Mouse (Mus musculus): ENCODE results near the gene Rtraf. TPM values are rescaled to one million over a fixed set of nuclear protein-coding genes. Genes with fewer than 3 reads are reported as not detected.

The Rtraf gene
- total RNA-seq, 2 experiments from 2014 or later: 75.5 to 77.7 TPM

DNA sequence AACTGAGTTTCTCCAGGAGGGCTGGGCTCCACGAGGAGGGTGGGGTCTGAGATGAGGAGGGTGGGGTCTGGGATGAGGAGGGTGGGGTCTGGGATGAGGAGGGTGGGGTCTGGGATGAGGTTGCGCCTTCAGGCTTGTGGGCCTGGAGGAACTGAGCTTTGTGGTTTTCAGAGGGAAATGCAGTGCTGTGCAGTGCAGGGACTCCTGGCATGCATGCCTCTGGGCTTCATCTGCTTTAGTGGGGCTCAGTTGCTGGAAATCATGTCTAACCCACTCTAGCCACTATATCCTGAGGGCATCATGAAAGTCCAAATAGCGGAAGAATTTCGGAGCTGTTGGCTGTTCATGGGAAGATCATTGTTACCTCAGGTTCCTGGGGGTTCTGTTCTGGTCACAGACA, 20.4 kb downstream of the Rtraf start:
- intact Hi-C loops (cut with DNase I): no loop called here
- DNase-seq: no peak

DNA sequence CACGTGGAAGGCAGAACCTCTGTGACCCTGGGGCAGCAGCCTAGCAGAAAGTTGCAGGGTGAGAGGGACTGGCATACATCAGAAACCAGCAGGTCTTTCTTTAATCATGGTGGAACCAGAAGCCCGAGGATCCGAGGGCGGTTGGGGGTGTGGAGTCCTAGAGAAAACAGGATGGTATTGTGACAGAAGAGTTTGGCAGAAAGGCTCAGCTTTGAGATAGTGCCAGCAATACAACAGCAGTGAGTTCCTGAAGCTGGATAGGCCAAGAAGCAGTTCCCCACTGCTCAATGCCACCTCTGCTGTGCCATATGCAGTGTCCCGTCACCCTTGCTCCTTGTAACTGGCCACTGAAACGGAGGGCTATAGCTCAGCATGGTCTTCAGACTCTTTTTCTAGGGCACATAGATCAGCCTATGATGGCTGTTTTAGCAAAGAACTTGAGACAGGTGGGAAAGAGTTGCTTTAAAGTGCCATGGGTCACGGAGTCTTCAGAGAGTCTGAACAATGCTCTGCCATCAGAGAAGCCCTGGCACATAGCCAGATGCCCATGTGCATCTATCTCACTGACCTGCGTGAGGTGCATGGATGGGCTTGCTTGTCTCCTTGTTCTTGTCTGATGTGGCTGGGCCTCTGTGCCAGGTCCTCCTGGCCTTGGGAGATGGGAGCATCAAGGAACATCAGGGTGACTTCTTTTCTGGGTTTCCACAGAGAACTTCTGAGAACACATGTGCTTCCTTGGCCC, 22.0 kb downstream of the Rtraf start:
- intact Hi-C loops (cut with DNase I): loop anchor here (2.0 kb wide), 1 partner anchor 13 kb away; no protein-coding TSS in a partner anchor
- DNase-seq: no peak

DNA sequence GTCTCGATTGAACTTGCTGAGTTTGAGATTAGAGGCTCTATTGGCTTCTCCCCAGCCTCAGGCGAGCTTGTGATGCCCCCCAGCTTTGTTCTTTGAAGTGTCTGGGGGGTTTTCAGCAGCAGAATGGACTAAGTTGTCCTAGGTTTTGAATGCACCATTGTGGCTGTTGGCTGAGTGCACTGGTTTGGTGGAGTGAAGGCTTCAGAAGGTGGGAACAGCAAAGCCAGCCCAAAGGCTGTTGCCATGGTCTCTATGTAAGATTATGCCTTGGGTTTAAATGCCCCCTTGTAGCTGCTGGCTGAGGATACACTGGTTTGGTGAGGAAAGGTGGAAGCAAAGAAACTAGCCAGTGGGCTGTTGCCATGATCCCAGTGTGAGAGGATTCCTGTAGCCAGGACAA, 23.1 kb downstream of the Rtraf start:
- intact Hi-C loops (cut with DNase I): loop anchor here (2.0 kb wide), 1 partner anchor 14 kb away; no protein-coding TSS in a partner anchor
- no peak for DNase-seq

DNA sequence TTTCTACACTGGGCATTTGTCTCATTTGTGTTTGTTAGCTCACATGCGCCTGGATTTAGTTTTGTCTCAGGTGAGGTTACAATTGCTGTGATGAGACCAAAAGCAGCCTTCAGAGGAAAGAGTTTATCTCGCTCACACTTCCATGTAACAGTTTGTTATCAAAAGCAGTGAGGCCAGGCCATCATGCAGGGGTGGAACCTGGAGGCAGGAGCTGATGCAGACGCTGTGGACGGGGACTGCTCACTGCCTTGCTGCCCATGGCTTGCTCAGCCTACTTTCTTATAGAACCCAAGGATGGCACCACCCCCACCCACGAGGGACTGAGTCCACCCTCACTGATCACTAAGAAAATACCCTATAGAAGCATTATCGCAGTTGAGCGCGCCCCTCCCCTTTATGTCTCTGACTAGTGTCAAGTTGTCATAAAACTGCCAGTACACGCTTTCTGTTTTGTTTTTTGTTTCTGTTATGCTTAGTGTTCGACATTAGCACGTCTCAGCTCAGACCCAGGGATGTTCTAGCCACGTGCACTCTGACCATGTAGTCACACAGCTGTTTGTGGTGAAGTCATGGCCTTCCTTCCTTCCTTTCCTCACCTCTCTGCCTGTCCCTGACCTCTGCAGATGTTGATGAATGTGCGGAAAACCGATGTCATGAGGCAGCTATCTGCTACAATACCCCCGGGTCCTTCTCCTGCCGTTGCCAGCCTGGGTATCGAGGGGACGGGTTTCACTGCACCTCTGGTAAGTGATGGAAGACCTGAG, 26.9 kb downstream of the Rtraf start:
- DNase-seq: no peak
- intact Hi-C loops (cut with DNase I): no loop called here

DNA sequence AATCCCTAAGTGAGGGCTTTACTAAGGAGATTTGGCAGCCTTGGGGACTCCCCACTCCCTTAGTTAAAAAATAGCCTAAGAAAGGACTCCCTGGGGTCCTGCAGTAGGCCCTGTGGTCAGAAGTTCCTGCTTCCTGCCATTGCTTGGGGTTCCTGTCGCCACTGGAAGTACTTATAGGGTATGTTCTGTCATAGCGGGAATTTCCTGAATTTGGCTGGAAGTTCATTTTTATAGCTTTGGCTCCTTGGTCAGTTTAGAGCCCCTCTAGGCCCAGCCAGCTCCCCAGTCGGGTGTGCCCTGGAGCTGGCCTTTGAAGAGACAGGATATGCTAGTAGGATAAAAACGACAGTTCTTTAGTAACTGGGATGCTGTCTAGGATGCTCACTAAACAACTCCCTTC, 28.7 kb downstream of the Rtraf start:
- no peak for DNase-seq
- intact Hi-C loops (cut with DNase I): no loop called here

DNA sequence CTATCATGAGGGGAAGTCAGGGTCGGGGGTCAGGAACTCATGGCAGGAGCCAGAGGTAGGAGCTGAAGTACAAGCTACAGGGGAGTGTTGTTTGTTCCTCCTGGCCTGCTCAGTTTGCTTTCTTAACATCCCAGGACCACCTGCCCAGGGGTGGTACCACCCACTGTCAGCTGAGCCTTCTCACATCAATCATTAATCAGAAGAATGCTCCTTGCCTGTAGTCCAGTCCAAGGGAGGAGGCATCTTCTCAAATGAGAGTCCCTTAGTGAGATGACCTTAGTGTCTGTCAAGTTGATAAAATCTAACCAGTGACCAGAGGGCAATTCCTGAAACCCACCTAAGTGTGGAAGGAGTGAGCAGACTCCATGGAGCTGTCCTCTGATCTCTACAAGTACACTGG, 35.2 kb downstream of the Rtraf start:
- intact Hi-C loops (cut with DNase I): no loop called here
- no peak for DNase-seq

DNA sequence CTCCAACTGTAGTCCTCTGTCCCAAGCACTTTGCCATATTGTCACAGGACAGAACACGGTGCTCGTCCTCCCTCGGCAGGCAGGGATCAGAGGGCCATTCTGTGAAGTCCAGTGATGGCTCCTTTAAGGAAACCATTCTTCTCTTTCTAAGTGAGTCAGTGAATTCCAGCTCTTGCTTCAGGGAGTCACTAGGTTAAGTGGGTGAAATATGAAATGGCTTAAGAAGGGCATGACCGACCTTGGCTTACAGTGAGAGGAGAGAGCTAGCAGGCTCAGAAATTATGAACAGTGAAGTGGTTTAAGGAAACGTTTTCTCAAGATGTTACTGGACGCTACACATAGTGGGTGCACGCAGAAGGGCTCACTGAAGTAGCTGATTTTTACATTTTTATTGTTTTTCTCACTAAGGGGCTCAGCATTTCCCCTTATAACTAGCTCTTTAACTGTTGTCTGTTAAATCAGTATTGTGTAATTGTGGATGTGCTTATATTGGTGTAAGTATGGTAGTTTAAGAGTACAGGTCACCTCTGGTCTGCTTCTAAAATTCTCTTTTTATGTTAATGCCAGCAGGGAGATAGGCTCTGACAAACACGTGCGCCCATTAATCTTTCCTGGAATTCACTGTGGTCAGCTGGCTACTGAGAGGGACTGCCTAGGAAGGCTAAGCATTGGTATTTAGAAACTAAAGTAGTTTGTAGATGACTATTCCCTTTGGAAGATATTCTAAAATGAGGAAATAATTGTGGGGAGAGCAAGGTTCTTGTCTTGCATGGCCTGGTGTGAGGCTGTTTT, 37.6 kb downstream of the Rtraf start:
- intact Hi-C loops (cut with DNase I): no loop called here
- no peak for DNase-seq

DNA sequence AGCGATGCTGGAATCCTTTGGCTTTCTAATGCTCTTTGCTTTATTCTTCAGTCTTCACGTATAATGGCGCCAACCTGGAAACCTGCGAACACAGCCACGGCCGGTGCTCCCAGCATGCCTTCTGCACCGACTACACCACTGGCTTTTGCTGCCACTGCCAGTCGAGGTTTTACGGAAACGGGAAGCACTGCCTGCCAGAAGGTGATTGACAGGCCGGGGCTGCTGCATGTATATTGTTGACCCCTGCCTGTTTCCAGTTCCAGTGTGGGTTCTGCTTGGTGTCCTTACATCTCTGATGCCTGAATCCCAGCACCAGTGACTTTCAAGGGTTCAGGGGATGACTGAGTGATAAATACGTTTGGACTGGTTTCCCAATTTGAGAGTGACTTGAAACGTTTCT, 45.7 kb downstream of the Rtraf start:
- intact Hi-C loops (cut with DNase I): loop anchor here (1.0 kb wide), 1 partner anchor 72 kb away; no protein-coding TSS in a partner anchor
- DNase-seq: no peak

DNA sequence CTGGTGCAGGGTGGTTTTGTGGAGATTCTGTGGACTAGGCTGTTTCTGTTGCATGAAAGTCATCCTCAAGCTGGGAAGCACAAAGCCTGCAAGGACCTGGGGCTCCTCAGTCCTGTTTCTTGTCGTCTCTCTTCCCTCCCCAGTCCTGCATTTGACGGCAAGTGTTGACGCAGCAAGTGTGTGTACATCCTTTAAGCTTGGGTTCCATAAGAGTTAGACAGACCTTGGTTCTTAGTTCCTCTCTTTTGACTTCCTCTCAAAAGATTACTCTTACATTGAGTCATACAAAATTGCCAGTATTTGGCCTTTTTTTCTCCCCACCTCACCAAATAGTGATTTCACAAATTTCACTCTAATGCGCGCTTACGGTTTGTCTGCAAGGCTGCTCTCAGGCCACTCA, 46.3 kb downstream of the Rtraf start:
- no peak for DNase-seq

DNA sequence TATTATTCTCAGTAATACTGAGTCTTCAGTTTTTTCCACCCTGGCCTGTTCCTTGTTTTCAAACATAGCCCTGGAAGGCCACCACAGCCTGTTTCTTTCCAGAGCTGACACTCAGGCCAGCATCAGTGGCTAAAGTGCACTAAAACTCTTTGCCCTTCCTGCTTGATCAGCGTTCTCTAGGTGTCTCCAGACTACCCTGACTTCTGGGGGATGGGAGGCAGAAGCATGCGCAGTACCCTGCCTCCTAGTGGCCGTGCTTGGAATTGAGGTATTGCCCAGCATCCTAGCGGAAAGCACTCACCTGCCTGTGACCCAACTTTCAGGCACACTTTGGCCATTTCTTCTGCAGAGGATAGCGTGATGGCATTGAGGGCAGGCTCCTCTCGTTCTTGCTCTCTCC, 46.7 kb downstream of the Rtraf start:
- peak; percentile 68 to 80 for DNase-seq
- intact Hi-C loops (cut with DNase I): loop anchor here (1.0 kb wide), 1 partner anchor 71 kb away; no protein-coding TSS in a partner anchor

More for the DNA sequence above, 46.3 kb downstream of the Rtraf start:
- intact Hi-C loops (cut with DNase I): loop anchor here (1.0 kb wide), 1 partner anchor 71 kb away; no protein-coding TSS in a partner anchor

DNA sequence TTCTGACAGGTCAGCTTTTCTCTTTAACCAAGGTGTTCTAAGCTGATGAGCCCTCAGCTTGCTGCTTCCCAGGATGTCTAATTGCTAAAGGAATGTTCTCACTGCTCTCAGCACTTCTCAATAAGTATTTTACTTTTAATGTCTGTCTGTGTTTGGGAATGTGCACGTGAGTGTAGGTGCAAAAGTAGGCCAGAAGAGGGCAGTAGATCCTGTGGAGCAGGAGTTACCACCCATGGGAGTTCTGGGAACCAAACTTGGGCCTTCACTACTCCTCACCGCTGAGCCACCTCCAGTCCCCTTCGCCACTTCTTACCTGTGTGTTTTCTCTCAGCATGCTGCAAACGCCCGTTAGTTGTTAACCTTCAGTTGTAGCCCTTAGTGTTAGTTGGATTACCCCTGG, 47.4 kb downstream of the Rtraf start:
- DNase-seq: no peak
- intact Hi-C loops (cut with DNase I): no loop called here

DNA sequence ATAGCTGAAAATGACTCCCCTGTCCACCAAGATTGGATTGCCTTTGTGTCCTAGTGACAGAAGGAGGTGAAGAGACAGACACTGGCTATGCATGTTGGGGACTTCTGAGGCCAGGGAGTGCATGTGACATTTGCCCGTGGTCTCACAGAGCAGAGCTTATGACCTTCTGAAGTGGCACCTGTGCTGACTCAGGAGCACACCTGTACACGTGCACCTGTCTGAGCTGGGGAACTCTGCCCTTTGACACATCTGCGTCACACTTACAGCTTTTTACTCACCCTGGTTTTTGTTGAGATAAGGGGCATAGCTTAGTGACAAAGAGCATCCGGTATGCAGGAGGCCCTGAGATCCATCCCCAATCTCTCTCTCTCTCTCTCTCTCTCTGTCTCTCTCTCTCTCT, 48.1 kb downstream of the Rtraf start:
- intact Hi-C loops (cut with DNase I): no loop called here
- DNase-seq: no peak

DNA sequence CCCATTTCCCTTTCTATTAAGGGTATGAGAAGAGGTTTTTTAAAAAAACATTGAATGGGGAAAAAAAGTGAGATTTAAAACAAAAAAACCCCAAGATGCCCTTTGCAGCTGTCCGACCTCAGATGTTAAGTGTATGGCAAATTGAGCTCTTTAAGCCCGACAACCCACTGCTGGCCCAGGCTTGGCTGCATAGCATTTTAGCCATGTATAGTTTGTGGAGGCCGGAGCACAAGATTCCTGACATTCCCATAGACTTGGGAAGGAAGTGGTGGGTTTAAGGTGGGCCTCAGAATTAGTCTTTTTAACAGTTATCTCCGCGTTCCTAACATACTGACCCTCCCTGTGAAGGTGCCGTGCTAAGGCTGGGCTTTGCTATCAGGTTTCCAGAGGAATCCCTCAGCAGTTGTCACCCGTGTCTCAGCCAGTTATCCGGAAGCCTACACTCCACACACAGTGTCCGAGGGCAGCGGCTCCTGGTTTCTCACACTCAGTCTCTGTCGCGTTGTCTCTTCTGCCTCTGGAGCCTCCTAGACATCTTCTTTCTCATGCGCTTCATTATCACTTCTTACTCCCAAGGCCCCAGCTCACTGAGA, 49.5 kb downstream of the Rtraf start:
- intact Hi-C loops (cut with DNase I): loop anchor here (5.0 kb wide), 1 partner anchor 38 kb away; no protein-coding TSS in a partner anchor
- DNase-seq: no peak

DNA sequence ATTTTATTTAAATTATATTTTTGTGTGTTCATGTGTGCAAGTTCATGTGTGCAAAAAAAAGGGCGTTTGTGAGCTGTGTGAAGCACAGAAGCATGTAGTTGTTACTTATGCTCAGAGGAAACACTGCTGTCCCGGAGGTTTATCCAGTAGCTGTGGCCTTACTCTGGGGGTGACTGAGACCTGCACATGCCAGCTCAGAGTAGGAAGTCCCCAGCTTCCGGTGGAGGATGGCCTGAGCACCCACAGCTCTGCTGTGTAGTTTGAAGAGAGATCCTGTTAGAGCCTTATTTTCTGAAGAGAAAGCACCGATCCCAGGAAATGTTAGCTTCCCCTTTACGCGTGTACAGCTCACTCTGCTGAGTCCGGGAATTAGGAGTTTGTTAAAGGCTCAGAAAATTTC, 52.5 kb downstream of the Rtraf start:
- DNase-seq: no peak
- intact Hi-C loops (cut with DNase I): loop anchor here (2.0 to 5.0 kb wide), 2 partner anchors 20 to 41 kb away; partner anchors contain the start of gene Nid2

DNA sequence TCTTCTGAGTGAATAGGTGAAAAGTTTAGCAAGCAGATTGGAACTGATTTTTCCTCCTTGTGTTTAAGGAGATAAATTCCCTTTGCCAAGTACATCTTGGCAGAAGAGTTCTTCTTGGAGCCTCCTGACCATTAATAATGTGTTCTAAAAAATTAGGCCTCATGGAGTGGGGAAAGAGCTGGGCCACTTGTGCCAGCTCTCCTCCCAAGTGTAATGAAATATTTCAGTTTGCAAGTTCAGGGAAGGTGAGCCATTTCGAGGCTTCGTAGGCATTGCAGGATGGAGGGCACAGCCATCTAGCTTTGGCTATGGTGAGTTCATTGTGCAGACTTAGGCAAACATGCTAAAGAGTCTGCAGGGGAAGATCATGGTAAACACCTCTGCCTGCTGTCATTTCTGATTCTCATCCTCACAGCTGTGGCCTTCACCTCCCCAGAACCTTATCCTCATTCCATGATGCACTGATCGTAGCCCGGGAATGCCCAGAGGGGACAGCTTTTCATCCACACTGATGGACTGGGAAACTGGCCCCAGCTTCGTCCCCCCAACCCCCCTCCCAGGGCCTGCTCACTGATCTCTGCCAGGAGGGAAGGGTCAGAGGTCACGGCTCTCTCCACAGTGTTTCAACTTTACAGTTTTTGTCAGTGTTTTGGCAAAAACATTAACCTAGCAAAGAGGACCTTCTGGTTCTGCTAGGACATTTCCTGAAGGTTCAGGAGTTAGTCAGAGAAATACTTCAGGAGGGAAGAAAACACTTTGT, 54.0 kb downstream of the Rtraf start:
- intact Hi-C loops (cut with DNase I): loop anchor here (2.0 to 5.0 kb wide), 2 partner anchors 19 to 43 kb away; partner anchors contain the start of gene Nid2
- no peak for DNase-seq

DNA sequence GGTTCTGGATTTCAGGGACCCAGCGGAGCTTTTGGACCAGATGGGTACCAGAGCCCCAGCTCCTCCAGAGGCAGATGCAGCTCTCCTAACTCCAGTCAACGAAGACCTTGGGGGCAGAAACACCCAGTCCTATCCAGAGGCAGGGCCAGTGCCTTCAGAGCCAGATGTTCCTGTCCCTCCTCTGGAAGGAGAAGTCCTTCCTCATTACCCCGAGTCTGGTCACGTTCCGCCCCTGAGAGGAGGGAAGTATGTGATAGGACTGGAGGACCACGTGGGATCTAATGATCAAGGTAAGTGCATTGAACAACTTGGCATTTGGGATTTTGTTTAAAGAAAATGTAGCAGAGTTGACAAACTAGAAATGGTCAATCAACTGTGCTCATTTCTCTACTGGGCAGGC, 55.0 kb downstream of the Rtraf start:
- DNase-seq: no peak
- intact Hi-C loops (cut with DNase I): no loop called here

DNA sequence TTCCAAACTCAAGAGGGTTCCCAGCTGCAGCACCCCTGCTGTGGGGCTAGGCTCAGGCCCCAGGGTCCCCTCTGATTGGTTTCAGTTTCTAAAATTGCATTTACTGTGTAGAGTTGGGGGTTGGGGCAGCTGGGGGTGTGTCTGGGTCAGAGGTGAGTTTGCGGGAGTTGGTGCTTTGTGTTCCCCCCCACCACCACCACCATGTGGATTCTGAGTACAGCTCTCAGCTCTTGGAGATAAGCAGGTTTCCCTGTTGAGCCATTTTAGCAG, 57.3 kb downstream of the Rtraf start:
- DNase-seq: no peak
- intact Hi-C loops (cut with DNase I): no loop called here

DNA sequence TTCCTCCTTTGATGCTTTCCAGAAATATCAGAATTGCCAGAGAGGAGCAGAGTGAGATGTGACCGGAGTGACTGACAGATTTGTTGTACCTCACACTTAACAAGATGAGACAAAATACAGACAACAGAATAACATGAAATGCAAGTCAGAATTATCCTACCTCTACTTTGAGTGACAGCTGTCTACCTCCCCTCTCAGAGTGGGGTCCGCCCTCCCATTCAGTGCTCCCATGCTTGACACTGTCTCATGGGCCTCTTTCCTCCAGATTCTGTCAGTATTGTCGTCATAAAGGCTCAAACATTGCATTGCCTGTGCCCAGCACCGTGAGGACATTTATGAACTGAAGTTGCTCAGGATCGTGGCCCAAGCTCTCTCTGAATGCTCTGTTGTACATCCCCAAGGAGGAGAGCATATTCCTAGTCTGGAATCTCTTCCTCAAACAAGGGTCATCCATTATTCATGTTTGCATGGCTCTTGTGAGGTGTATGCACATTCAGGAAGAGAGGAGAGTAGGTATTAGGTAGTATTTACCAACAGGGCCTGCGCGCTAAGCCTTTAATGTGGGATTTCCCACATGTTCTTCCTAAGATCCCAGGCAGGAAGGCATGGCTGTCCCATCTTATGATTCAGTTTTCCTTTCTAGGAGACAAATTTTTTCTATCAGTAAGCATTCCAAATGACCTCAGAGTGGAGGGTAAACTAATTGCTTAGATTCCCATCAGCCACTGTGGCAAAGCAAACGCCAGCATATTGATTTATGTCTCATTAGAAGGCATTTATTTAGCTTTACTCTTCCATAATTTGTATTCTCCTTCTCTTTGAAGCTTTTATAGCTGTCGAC, 57.9 kb downstream of the Rtraf start:
- intact Hi-C loops (cut with DNase I): no loop called here

DNA sequence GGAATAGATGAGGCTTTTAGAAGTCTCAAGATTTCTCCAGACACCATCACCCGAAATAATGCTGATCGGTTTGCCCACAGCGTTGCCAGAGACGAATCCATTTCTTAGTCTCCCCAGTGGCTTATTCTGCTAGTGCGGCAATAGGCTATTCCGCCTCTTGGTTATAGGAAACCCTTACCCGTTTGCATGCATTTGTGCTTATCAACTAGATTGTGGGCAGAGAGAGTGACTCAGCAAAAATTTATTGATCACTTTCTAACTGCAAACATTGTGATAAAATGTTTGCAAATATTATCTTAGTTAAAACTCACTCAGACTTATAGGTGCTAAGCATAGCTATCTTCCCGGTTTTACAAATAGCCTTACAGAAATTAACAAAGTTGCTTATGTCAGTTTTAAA, 59.3 kb downstream of the Rtraf start:
- intact Hi-C loops (cut with DNase I): no loop called here
- no peak for DNase-seq

More for the DNA sequence above, 57.9 kb downstream of the Rtraf start:
- no peak for DNase-seq

Data from heart, postnatal 10 days (tissue).